Mouse (Mus musculus) ES-Bruce4 (cell line): ENCODE results near the gene Hdgfl2. TPM values are rescaled to one million over a fixed set of nuclear protein-coding genes. Genes with fewer than 3 reads are reported as not detected.

Experiments used
- H3K27ac ChIP-seq: 2 replicates; pipeline ENCODE4 v1.5.1; 2012; ENCODE audit warnings: low read length, inconsistent platforms; ENCODE audit not compliant: insufficient read depth
- H3K27me3 ChIP-seq: 2 replicates; pipeline ENCODE4 v1.6.1; 2012; ENCODE audit warnings: mild to moderate bottlenecking, low read length, inconsistent platforms; ENCODE audit not compliant: control insufficient read depth, poor library complexity, insufficient read depth, severe bottlenecking
- H3K36me3 ChIP-seq: 2 replicates; pipeline ENCODE4 v1.6.1; 2012; ENCODE audit warnings: inconsistent platforms, mild to moderate bottlenecking, low read length, moderate library complexity; ENCODE audit not compliant: control insufficient read depth, poor library complexity, insufficient read depth, severe bottlenecking
- H3K4me1 ChIP-seq: one replicate; pipeline ENCODE4 v1.8.1; 2011; ENCODE audit warnings: low read length; ENCODE audit not compliant: control insufficient read depth, insufficient read depth
- H3K4me3 ChIP-seq: 2 replicates; pipeline ENCODE4 v1.5.1; 2011; ENCODE audit warnings: low read depth, mild to moderate bottlenecking, low read length
- H3K9ac ChIP-seq: 2 replicates; pipeline ENCODE4 v1.6.1; 2012; ENCODE audit warnings: low read depth, mild to moderate bottlenecking, inconsistent platforms; ENCODE audit not compliant: poor library complexity, severe bottlenecking
- H3K9me3 ChIP-seq: replicated peaks from 2 replicates; pipeline ENCODE4 v1.6.1; 2012; ENCODE audit warnings: mild to moderate bottlenecking, low read length, inconsistent platforms; ENCODE audit not compliant: control insufficient read depth, poor library complexity, insufficient read depth, severe bottlenecking
- CTCF ChIP-seq: IDR thresholded peaks from one replicate; pipeline ENCODE4 v1.8.1; 2011; ENCODE audit warnings: low read depth, low read length
- EP300 ChIP-seq: IDR thresholded peaks from 2 replicates; pipeline ENCODE4 v1.6.1; 2011; ENCODE audit warnings: low read depth, low read length; ENCODE audit not compliant: insufficient read depth
- POLR2A ChIP-seq: IDR thresholded peaks from one replicate; pipeline ENCODE4 v1.8.1; 2011; ENCODE audit warnings: low read length; ENCODE audit not compliant: insufficient read depth
- polyA plus RNA-seq: library from polyadenylated mRNA; stranded (reverse); fragments of >200 nt; gene quantifications from 2 replicates; pipeline ENCODE4 v1.2.4, GENCODE M21; 2011; ENCODE audit warnings: low read depth; ENCODE audit not compliant: missing spikeins, insufficient read depth, insufficient read length

Gene Hdgfl2
- polyA plus RNA-seq, 1 experiment: 77.5 TPM

DNA sequence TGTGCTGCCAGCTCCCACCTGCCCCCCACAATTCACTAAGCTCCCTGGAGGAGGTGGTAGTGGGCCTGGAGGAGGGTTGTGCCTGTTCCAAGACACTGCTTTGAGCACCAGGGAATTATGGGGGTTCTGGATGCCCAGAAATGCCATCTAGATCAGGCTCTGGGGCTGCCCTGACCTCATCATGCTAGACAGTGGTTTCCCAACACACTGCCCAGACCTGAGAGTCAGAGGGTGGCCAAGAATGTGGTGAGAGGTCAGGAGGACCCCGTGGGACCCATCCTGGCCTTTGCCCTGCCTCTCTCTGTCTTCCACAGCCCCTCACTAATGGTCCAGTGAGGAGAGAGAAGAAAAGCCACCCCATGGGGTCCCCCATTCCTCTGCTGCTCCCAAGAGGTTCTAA lies 31.6 kb downstream of the Hdgfl2 start:
- no peak overlapping the region for H3K27ac ChIP-seq
- H3K27me3 ChIP-seq: no peaks in the 10 kb centered on the region
- no peak overlapping the region for H3K4me3 ChIP-seq
- H3K36me3 ChIP-seq: no peaks in the 10 kb centered on the region
- H3K9me3 ChIP-seq: no peaks in the 10 kb centered on the region
- H3K4me1 ChIP-seq: no peaks in the 10 kb centered on the region
- TF ChIP-seq POLR2A: no peak
- no peak for TF ChIP-seq CTCF
- TF ChIP-seq EP300: no peak
- H3K9ac ChIP-seq: no peak overlapping the region

DNA sequence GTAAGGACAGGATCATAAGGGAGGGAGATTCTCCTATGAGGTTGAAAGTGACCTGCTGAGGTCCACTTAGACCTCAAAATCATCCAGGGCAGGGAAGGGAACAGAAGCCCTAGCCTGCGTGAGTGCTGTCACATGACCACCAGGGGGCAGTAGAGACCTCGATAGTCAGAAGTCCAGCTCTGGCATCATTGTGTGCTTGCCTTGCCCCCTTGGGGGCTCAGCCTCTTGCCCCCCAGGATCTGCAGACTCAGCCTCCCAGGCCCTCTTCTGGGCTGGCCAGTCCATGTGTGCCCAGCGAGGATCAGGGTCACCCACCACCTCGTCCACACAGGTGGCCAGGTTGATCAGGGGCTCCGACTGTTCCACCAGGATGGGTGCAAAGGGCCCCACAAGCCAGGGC lies 32.4 kb downstream of the Hdgfl2 start:
- H3K9ac ChIP-seq: no peak overlapping the region
- H3K9me3 ChIP-seq: no peaks in the 10 kb centered on the region
- no peaks in the 10 kb centered on the region for H3K36me3 ChIP-seq
- no peaks in the 10 kb centered on the region for H3K4me1 ChIP-seq
- H3K27ac ChIP-seq: no peak overlapping the region
- no peaks in the 10 kb centered on the region for H3K27me3 ChIP-seq
- TF ChIP-seq CTCF (peak; percentile 96), POLR2A (no peak)
- H3K4me3 ChIP-seq: no peak overlapping the region

DNA sequence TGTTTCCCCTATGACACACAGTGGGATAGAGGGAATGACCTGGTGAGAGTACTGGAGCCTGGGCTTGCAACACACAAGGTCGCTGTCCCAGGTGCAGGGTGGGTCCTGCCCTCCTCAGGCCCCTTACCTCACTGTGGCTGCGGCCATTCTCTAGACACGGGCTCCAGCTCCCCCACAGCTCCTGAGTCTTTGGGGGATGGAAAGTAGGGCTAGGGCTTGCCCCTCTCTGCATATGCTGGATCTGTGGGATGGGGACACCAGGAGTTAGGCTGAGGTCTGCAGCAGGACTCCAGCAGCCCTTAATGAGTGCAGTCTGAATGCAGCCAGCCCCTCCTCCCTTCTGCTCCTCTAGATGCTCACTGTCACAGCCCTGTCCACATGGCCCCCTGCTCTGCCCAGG lies 33.3 kb downstream of the Hdgfl2 start:
- Histone ChIP-seq H3K9ac (no peak overlapping the region), H3K27ac (no peak overlapping the region), H3K9me3 (no peaks in the 10 kb centered on the region), H3K27me3 (no peaks in the 10 kb centered on the region), H3K4me1 (no peaks in the 10 kb centered on the region), H3K36me3 (no peaks in the 10 kb centered on the region), H3K4me3 (no peak overlapping the region)
- TF ChIP-seq POLR2A: no peak
- no peak for TF ChIP-seq EP300
- no peak for TF ChIP-seq CTCF

DNA sequence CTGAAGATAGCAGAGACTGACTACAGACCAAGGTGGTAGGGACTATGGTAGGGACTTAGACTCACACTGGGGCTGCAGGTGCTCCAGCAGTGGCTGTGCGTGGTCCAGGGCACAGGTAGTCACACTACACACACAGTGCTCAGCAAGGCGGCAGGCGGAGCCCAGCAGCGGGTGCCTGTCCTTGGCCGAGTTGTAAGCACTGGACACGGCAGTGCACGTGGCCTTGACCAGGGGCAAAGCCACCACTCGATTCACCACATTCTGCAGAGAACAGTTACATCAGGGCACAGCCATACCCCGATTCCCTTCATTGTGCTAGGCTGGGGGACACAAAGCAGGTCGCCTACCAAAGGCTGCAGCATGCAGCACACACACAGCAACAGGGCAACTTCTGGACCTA lies 36.8 kb downstream of the Hdgfl2 start:
- H3K4me3 ChIP-seq: no peak overlapping the region
- H3K4me1 ChIP-seq: no peaks in the 10 kb centered on the region
- no peaks in the 10 kb centered on the region for H3K36me3 ChIP-seq
- no peak for TF ChIP-seq CTCF
- TF ChIP-seq EP300: no peak
- TF ChIP-seq POLR2A: no peak
- no peaks in the 10 kb centered on the region for H3K9me3 ChIP-seq
- no peak overlapping the region for H3K9ac ChIP-seq
- H3K27me3 ChIP-seq: no peaks in the 10 kb centered on the region
- no peak overlapping the region for H3K27ac ChIP-seq

DNA sequence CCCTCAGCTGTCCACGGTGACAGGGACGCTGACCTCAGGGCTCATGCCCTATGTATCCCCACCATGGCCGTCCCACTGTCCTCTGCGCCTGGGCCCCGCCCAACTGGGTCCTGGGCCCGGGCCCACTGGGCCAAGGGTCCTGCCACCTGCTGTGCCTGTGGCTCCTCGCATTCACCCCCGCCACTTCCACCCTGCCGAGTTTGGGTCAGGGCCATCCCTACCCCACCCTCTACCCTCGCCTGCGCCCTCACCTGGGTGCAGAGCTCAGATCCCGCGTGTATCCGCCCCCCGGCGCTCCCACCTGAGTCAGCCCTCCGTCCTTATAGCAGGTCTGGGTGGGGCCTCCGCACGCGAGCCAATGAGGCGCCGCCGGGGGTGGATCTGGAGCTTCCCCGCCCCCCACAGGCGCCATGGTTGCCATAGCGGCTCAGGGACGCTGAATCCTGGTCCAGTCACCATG lies 37.8 kb downstream of the Hdgfl2 start, which contains the start of gene Plin5:
Gene Plin5, minus strand, starts transcription at position 346 of the 460 bp plus-strand sequence.
- Histone ChIP-seq H3K9me3 (no peaks in the 10 kb centered on the region), H3K9ac (peak within 1 kb of the TSS; percentile 31; the same call in 1 of the 2 replicates), H3K4me3 (peak within 1 kb of the TSS; percentile 85), H3K27ac (no peak within 1 kb of the TSS), H3K4me1 (no peaks in the 10 kb centered on the region), H3K27me3 (no peaks in the 10 kb centered on the region), H3K36me3 (no peaks in the 10 kb centered on the region)
- TF ChIP-seq EP300 (no peak), CTCF (no peak), POLR2A (peak; percentile 68)

DNA sequence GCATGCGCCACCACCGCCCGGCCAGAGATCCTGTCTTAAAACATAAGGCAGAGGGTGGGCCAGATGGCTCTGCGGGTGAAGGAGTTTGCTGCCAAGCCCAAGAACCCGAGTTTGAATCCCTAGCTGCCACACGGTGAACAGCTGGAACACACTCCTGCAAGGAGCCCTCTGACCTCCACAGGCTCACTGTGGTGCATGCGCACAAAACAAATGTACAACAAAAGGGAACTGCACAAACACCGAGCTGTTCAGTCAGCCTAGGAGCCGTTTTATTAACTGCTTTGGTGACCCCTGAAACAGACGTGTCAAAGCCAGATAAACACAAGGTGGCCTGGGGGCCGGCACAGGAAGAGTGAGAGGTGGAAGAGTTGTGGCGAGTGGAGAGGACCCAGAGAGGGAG lies 40.0 kb downstream of the Hdgfl2 start:
- peaks cover 4% of the 10 kb centered on the region; the same call in 1 of the 2 replicates for H3K27me3 ChIP-seq
- H3K4me3 ChIP-seq: peak overlapping the region; percentile 52; the same call in 1 of the 2 replicates
- H3K4me1 ChIP-seq: no peaks in the 10 kb centered on the region
- H3K36me3 ChIP-seq: no peaks in the 10 kb centered on the region
- TF ChIP-seq EP300 (no peak), POLR2A (no peak), CTCF (no peak)
- no peak overlapping the region for H3K9ac ChIP-seq
- H3K27ac ChIP-seq: no peak overlapping the region
- H3K9me3 ChIP-seq: no peaks in the 10 kb centered on the region
